Mouse (Mus musculus): ENCODE measurements around the gene Krt80. TPM values are rescaled to one million over a fixed set of nuclear protein-coding genes. Genes with fewer than 3 reads are reported as not detected.

The Krt80 gene
- 0.15 and 0.64 TPM in 2 replicates for polyA plus RNA-seq (2012; rRNA removed)

DNA sequence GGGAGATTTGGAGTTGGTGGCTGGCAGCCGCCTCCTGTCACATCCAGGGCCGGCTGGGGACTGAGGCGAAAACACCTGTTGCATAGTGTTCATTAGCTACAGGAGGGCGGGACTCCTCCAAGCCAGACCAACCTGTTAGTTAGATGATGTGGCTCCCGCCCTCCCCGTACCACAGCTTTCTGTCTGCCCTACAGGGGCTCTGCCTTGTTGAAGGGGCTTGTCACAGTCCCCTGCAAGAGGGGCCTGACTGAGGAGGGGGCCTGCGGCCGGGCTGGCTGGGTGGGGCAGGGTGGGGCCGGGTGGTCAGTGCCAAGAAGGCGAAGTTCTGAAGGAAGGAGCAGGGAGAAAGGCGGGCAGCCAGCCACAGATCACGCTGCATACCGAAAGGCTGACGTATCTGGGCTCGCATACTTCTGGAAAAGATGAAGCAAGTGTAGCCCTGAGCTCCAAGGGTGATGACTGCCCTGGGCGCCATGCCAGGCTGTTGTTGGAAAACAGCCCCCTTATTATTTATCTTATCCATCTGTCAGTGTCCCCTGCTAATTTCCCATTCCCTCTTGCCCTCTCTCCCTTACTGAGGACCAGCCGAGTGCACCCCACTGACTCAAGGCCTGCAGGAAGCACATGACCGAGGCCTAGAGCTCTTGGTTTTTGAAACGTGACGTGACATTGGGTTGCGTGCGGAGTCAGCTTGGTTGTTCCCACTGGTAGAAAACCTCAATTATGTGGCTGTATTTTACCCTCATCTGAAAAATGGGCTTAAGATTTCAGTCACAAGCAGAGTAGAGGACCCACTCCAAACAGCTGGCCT lies at the start of gene Krt80:
Krt80 (minus strand) TSS at position 62 of the 811 bp plus-strand sequence.

GRCm38 (mm10) chr15:101410775-101411174 lies 40.8 kb upstream of the Krt80 start, which contains the start of gene Krt7:
Krt7 (plus strand) TSS chr15:101411043.

Other genes starting within 250 kb of the Krt80 start
- gene Acvrl1, start 241.6 kb downstream of the Krt80 start, polyA plus RNA-seq (2012; rRNA removed): 9.7 and 12.0 TPM in 2 replicates
- 59.3 and 63.5 TPM in 2 replicates for gene Acvr1b, start 196.1 kb downstream of the Krt80 start, polyA plus RNA-seq (2012; rRNA removed)
- 4.9 and 8.8 TPM in 2 replicates for gene Grasp, start 146.0 kb downstream of the Krt80 start, polyA plus RNA-seq (2012; rRNA removed)
- gene Nr4a1, start 115.9 kb downstream of the Krt80 start, polyA plus RNA-seq (2012; rRNA removed): 6.5 and 12.2 TPM in 2 replicates
- 65.1 and 67.8 TPM in 2 replicates for gene Atg101, start 85.9 kb downstream of the Krt80 start, polyA plus RNA-seq (2012; rRNA removed)
- 0.33 and 0.41 TPM in 2 replicates for gene 6030408B16Rik, start 77.0 kb downstream of the Krt80 start, polyA plus RNA-seq (2012; rRNA removed)
- gene Krt7, start 40.9 kb upstream of the Krt80 start, polyA plus RNA-seq (2012; rRNA removed): 0.80 and 4.7 TPM in 2 replicates
- gene Krt87, start 68.6 kb upstream of the Krt80 start, polyA plus RNA-seq (2012; rRNA removed): 0.09 and 0.35 TPM in 2 replicates
- gene Krt88, start 77.6 kb upstream of the Krt80 start, polyA plus RNA-seq (2012; rRNA removed): not detected in 2 replicates
- not detected in 2 replicates for gene Krt81, start 93.6 kb upstream of the Krt80 start, polyA plus RNA-seq (2012; rRNA removed)
- gene Krt86, start 103.3 kb upstream of the Krt80 start, polyA plus RNA-seq (2012; rRNA removed): not detected in 2 replicates
- gene Krt83, start 121.3 kb upstream of the Krt80 start, polyA plus RNA-seq (2012; rRNA removed): 0.05 TPM in 1 of 2 replicates, not detected in the other
- gene Gm49425, start 147.1 kb upstream of the Krt80 start, polyA plus RNA-seq (2012; rRNA removed): not detected in 2 replicates
- 0.04 TPM in 1 of 2 replicates, not detected in the other for gene Krt84, start 162.7 kb upstream of the Krt80 start, polyA plus RNA-seq (2012; rRNA removed)
- gene Krt82, start 180.5 kb upstream of the Krt80 start, polyA plus RNA-seq (2012; rRNA removed): not detected in 2 replicates
- 0.05 and 0.08 TPM in 2 replicates for gene Krt90, start 192.8 kb upstream of the Krt80 start, polyA plus RNA-seq (2012; rRNA removed)
- gene Krt75, start 203.7 kb upstream of the Krt80 start, polyA plus RNA-seq (2012; rRNA removed): 0.04 and 0.21 TPM in 2 replicates

Data from central nervous system, embryonic 14 days (tissue).